Mouse (Mus musculus) C3H10T1/2 (cell line): ENCODE results near the gene Eif1ad. TPM values are rescaled to one million over a fixed set of nuclear protein-coding genes. Genes with fewer than 3 reads are reported as not detected.

ENCODE experiments used
- polyA plus RNA-seq, 2 experiments: library from polyadenylated mRNA; unstranded; fragments of >200 nt; fragmentation: generic; extraction: Trizol; gene quantifications; one replicate each; pipeline ENCODE4 v1.2.1; 2012; ENCODE audit warnings: missing spikeins in 2 of 2

Eif1ad gene
- 10 to 100 TPM; 19.7 to 31.1 TPM for polyA plus RNA-seq

GRCm38 (mm10) chr19:5366175-5367052 is at the start of gene Eif1ad:
Gene Eif1ad (plus strand): TSS chr19:5366741.

GRCm38 (mm10) chr19:5335441-5335840 is 31.1 kb upstream of the Eif1ad start, which contains the start of gene Catsper1:
Gene Catsper1 (plus strand): TSS chr19:5335741.

GRCm38 (mm10) chr19:5349502-5349873 is 17.1 kb upstream of the Eif1ad start, which contains the start of gene Cst6:
Gene Cst6 (minus strand): TSS chr19:5349574.

DNA sequence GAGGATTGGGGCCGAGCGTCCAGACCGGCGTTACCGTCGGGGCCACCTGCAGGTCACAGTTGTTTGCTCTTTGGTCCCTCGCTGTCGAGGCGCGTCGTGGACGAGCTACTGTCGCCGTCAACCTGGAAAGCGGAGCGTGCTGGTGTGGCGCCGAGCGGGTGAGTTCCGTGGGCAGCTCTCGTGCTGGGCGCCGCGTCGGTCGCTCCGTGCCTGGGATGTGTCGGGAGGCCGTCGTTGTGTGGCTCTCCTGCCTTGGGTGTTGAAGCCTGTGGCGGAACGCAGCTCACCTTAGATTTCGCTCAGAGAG is 465 bp downstream of the Eif1ad start, which contains the start of gene Banf1:
Gene Banf1, minus strand, starts transcription at position 116 of the 307 bp plus-strand sequence.

DNA sequence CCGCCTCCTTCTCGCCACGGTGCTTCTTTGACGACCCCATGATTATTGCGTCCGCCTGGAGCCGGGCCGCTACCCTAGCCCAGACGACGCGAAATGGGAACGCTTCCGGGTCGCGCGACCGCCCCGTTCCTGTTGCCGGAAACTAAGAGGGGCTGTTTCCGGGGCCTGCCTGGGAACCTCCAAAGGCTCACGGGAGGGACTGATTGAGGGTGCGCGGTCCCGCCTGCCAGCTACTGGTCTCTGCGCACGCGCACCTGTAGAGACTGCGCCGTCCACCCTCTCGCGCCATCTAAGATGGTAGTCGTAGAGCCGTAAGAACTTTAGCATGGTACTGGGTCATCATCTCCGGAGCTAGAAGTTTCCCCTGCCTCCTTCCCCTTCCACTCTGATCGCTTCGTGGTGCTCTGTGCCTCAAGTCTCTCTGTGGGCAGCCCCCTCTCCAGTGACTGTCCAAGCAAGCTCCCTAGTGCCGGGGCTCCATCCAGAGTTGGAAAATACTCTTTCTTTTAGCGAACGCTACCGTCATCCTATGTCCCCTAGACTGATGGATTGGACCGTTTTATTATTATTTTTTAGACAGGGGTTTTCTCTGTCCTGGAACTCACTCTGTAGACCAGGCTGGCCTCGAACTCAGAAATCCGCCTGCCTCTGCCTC is 22.2 kb downstream of the Eif1ad start, which contains the start of gene Sart1:
Gene Sart1, minus strand, starts transcription at position 116 of the 655 bp plus-strand sequence.

GRCm38 (mm10) chr19:5402293-5402692 is 35.8 kb downstream of the Eif1ad start, which contains the start of gene Tsga10ip:
Gene Tsga10ip (minus strand): TSS chr19:5402526.

Other genes starting within 250 kb of the Eif1ad start
- gene Klc2, start 248.2 kb upstream of the Eif1ad start, polyA plus RNA-seq, result 10 to 100 TPM; 16.7 to 20.6 TPM
- 10 to 100 TPM in 1 of 2 experiments, 1 to 10 TPM in 1; 7.7 to 24.1 TPM for gene Pacs1, start 93.6 kb upstream of the Eif1ad start, polyA plus RNA-seq
- gene Sf3b2, start 71.3 kb upstream of the Eif1ad start, polyA plus RNA-seq, result 100 to 1,000 TPM; 155 to 206 TPM
- gene Gal3st3, start 68.4 kb upstream of the Eif1ad start, polyA plus RNA-seq, result under 1 TPM; 0.01 to 0.04 TPM
- under 1 TPM in 1 of 2 experiments, not detected in 1; 0.01 TPM for gene Catsper1, start 31.0 kb upstream of the Eif1ad start, polyA plus RNA-seq
- gene Cst6, start 17.2 kb upstream of the Eif1ad start, polyA plus RNA-seq, result 10 to 100 TPM; 13.3 to 17.5 TPM
- gene Banf1, start 427 bp downstream of the Eif1ad start, polyA plus RNA-seq, result 100 to 1,000 TPM; 410 to 751 TPM
- gene Sart1, start 22.0 kb downstream of the Eif1ad start, polyA plus RNA-seq, result 100 to 1,000 TPM in 1 of 2 experiments, 10 to 100 TPM in 1; 90.8 to 138 TPM
- under 1 TPM; 0.15 to 0.57 TPM for gene Tsga10ip, start 35.8 kb downstream of the Eif1ad start, polyA plus RNA-seq
- 100 to 1,000 TPM; 562 to 812 TPM for gene Drap1, start 58.2 kb downstream of the Eif1ad start, polyA plus RNA-seq
- 100 to 1,000 TPM; 130 to 150 TPM for gene AI837181, start 58.4 kb downstream of the Eif1ad start, polyA plus RNA-seq
- gene Fosl1, start 80.8 kb downstream of the Eif1ad start, polyA plus RNA-seq, result 10 to 100 TPM; 12.6 to 75.6 TPM
- gene Ccdc85b, start 91.2 kb downstream of the Eif1ad start, polyA plus RNA-seq, result 10 to 100 TPM; 19.1 to 30.2 TPM
- 10 to 100 TPM; 64.4 to 74.0 TPM for gene Fibp, start 93.9 kb downstream of the Eif1ad start, polyA plus RNA-seq
- 1 to 10 TPM in 1 of 2 experiments, under 1 TPM in 1; 0.12 to 1.7 TPM for gene Ctsw, start 101.8 kb downstream of the Eif1ad start, polyA plus RNA-seq
- 100 to 1,000 TPM; 126 to 239 TPM for gene Efemp2, start 107.2 kb downstream of the Eif1ad start, polyA plus RNA-seq
- gene Mus81, start 121.7 kb downstream of the Eif1ad start, polyA plus RNA-seq, result 10 to 100 TPM; 60.9 to 64.0 TPM
- 1,000 to 10,000 TPM; 1,421 to 2,469 TPM for gene Cfl1, start 123.7 kb downstream of the Eif1ad start, polyA plus RNA-seq
- gene 1700020D05Rik, start 137.0 kb downstream of the Eif1ad start, polyA plus RNA-seq, result under 1 TPM; 0.05 to 0.50 TPM
- gene Snx32, start 143.8 kb downstream of the Eif1ad start, polyA plus RNA-seq, result 1 to 10 TPM; 1.8 to 8.4 TPM
- gene Ovol1, start 193.9 kb downstream of the Eif1ad start, polyA plus RNA-seq, result under 1 TPM in 1 of 2 experiments, not detected in 1; 0.02 TPM
- 1 to 10 TPM; 6.6 to 7.6 TPM for gene Ap5b1, start 201.3 kb downstream of the Eif1ad start, polyA plus RNA-seq
- gene Rnaseh2c, start 235.1 kb downstream of the Eif1ad start, polyA plus RNA-seq, result 100 to 1,000 TPM; 102 to 285 TPM
- gene Kat5, start 243.5 kb downstream of the Eif1ad start, polyA plus RNA-seq, result 10 to 100 TPM; 20.8 to 66.9 TPM